Mouse (Mus musculus) midbrain, embryonic 10.5 days (tissue): Measurements from ENCODE around the gene Tlr12. TPM values are rescaled to one million over a fixed set of nuclear protein-coding genes. Genes with fewer than 3 reads are reported as not detected.
"Not testable (repeated sequence)": the region's sequence is repeated elsewhere in the genome, so short reads cannot be mapped to it uniquely, and the experiment has no call there.

ENCODE experiments used
- DNase-seq: peaks from one replicate; pipeline ENCODE4 v3.0.0-alpha.2; 2017; ENCODE audit warnings: low spot score
- H3K27ac ChIP-seq: fragments of 300-500 bp; sonication (generic); replicated peaks from 2 replicates; pipeline ENCODE4 v1.5.1; 2016; ENCODE audit warnings: mild to moderate bottlenecking
- H3K27me3 ChIP-seq: fragments of 300-500 bp; sonication (generic); 2 replicates; pipeline ENCODE4 v1.6.1; 2016; ENCODE audit warnings: low read depth, mild to moderate bottlenecking; ENCODE audit not compliant: poor library complexity, severe bottlenecking
- H3K36me3 ChIP-seq: fragments of 300-500 bp; sonication (generic); 2 replicates; pipeline ENCODE4 v1.6.1; 2016; ENCODE audit warnings: mild to moderate bottlenecking, moderate library complexity
- H3K4me1 ChIP-seq: fragments of 300-500 bp; sonication (generic); 2 replicates; pipeline ENCODE4 v1.6.1; 2016
- H3K4me3 ChIP-seq: fragments of 300-500 bp; sonication (generic); 2 replicates; pipeline ENCODE4 v1.5.1; 2016; ENCODE audit warnings: mild to moderate bottlenecking, moderate library complexity
- H3K9me3 ChIP-seq: fragments of 300-500 bp; sonication (generic); replicated peaks from 2 replicates; pipeline ENCODE4 v1.6.1; 2016; ENCODE audit warnings: mild to moderate bottlenecking
- WGBS: fragments of 180-500 bp; shearing (Covaris S2); methylation state at CpG from one replicate; pipeline ENCODE4 v1.1.7; 2016; 5-methylcytosine and 5-hydroxymethylcytosine counted together
- polyA plus RNA-seq: library from polyadenylated mRNA; unstranded; fragments of >200 nt; fragmentation: Nextera tagmentation; extraction: Ambion mirVana; gene quantifications from 2 replicates; pipeline ENCODE4 v1.2.1, GENCODE M21; 2016

Tlr12 gene
- polyA plus RNA-seq, 1 experiment from 2014 or later: 0.80 TPM

DNA sequence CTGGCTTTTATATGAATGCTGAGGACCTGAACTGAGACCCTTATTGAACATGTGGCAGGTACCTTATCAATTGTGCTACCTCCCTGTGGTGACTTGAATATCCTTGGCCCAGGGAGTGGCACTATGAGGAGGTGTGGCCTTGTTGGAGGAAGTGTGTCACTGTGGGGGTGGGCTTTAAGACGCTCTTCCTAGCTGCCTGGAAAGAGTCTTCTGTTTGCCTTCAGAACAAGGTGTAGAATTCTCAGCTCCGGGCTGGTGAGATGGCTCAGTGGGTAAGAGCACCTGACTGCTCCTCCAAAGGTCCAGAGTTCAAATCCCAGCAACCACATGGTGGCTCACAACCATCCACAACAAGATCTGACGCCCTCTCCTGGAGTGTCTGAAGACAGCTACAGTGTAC lies 6.7 kb downstream of the Tlr12 start:
- DNase-seq, H3K9me3 ChIP-seq, H3K4me3 ChIP-seq, H3K27ac ChIP-seq, H3K36me3 ChIP-seq: not testable (repeated sequence)
- Histone ChIP-seq H3K4me1 (peaks cover 27% of the 10 kb centered on the region), H3K27me3 (peaks cover 12% of the 10 kb centered on the region; the same call in 1 of the 2 replicates)
- WGBS: 78% methylated on average over 3 of the region's 3 CpGs

DNA sequence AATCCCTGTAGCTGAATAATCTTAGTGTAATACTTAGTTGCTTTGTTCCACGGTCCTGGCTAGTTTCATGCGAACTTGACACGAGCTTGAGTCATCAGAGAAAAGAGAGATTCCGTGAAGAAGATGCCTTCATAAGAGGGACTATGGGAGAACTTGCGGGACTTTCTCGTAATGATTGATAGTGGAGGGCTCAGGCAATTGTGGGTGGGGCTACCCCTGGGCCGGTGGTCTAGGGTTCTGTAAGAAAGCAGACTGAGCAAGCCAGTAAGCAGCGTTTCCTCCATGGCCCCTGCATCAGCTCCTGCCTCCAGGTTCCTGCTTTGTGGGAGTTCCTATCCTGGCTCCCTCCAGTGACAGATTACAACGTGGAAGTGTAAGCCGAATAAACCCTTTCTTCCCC lies 7.7 kb downstream of the Tlr12 start:
- Histone ChIP-seq H3K4me3 (peak overlapping the region; percentile 76), H3K27ac (peak overlapping the region; percentile 42; the same call in 1 of the 2 replicates), H3K36me3 (no peaks in the 10 kb centered on the region; the same call in 1 of the 2 replicates), H3K9me3 (no peaks in the 10 kb centered on the region), H3K4me1 (peaks cover 25% of the 10 kb centered on the region), H3K27me3 (0 out of 2 replicates have a peak, but pooled peaks cover 6% of the 10 kb centered on the region)
- no peak for DNase-seq
- WGBS: 31% methylated on average over 10 of the region's 10 CpGs

DNA sequence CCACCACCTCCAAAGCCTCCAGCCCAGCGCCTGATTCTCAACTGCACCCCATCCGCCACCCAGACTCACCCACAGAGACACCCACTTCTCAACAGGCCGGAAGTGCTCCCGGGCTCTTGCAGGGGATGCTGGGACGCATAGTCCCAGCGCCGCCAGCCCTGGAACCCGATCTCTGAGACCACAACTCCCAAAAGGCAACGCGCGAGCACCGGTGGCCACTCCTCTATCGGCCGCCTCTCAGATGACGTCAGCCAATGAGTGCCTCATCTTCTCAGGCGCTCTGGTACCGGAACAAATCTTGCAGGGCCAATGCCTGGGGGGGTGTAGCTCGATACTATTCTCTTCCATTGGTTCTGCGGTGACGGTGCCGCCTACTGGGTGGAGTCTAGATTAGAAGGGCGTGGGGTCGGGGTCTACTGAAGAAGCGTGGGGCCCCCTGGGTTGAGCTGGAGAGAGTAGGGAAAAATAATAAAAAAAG lies 8.5 kb downstream of the Tlr12 start, which contains the start of gene Zscan20:
Gene Zscan20, minus strand, starts transcription at position 174 of the 478 bp plus-strand sequence.
- H3K4me1 ChIP-seq: peaks cover 22% of the 10 kb centered on the region
- H3K27ac ChIP-seq: peak within 1 kb of the TSS; percentile 90
- under 1% methylated on average over 24 of the region's 24 CpGs for WGBS
- H3K27me3 ChIP-seq: 0 out of 2 replicates have a peak, but pooled peaks cover 3% of the 10 kb centered on the region
- H3K36me3 ChIP-seq: peaks cover 2% of the 10 kb centered on the region; the same call in 1 of the 2 replicates
- DNase-seq: peak; percentile 98
- no peaks in the 10 kb centered on the region for H3K9me3 ChIP-seq
- H3K4me3 ChIP-seq: peak within 1 kb of the TSS; percentile 76

DNA sequence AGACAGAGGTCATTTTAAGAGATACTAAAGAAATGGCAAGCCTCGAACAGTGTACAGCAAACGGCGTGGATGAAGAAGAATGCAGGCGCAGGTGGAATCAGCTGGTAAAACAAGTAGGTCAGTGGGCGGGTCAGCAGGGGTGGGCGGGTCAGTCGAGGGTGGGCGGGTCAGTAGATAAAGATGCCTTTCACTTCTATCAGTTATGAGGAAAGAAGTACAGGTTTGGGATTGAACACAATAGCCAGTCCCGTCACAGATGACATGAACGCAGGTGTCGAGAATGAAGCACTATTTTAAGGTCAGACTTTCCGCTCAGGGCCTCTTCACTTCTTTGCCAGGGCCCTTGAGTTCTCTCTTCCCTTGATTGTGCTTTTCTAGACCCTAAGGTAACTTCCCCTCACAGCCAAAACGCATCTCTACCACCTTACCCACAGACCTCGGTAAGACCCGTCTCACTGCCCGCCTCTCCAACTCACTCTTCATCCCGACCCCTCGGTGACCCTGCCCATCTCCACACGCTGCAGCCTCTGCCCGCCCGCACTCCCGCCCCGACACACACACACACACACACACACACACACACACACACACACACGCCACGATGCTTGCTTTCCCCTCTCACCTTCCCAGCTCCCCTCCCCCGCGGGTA lies 9.0 kb downstream of the Tlr12 start:
- DNase-seq: no peak
- Histone ChIP-seq H3K27me3 (0 out of 2 replicates have a peak, but pooled peaks cover under 1% of the 10 kb centered on the region), H3K27ac (peak overlapping the region; percentile 90), H3K9me3 (no peaks in the 10 kb centered on the region), H3K4me3 (peak overlapping the region; percentile 76), H3K4me1 (peaks cover 22% of the 10 kb centered on the region), H3K36me3 (peaks cover 7% of the 10 kb centered on the region)
- 10% methylated on average over 27 of the region's 27 CpGs for WGBS

DNA sequence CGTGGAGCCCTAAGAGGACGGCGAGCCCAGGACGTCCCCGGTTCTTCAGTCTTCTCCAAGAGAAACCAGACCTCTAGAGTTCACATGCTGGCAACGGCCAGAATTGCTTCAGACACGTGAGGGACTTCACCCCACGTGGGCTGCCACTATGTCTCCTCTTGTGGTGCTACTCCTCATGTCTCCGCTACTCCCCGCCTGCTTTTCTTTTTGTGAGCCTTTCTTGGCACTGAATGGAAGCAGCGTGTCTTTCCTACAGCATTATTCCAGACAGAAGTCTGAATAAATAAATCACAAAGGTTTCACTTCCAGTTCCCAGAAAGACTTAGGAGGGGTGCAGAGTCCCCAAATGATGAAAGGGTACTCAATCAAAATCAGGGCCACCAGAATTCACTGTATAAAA lies 10.8 kb downstream of the Tlr12 start:
- WGBS: 92% methylated on average over 11 of the region's 11 CpGs
- no peak overlapping the region for H3K27ac ChIP-seq
- H3K4me3 ChIP-seq: no peak overlapping the region
- DNase-seq: no peak
- H3K36me3 ChIP-seq: peaks cover 25% of the 10 kb centered on the region
- H3K9me3 ChIP-seq: no peaks in the 10 kb centered on the region
- H3K27me3 ChIP-seq: no peaks in the 10 kb centered on the region
- peaks cover 22% of the 10 kb centered on the region for H3K4me1 ChIP-seq

DNA sequence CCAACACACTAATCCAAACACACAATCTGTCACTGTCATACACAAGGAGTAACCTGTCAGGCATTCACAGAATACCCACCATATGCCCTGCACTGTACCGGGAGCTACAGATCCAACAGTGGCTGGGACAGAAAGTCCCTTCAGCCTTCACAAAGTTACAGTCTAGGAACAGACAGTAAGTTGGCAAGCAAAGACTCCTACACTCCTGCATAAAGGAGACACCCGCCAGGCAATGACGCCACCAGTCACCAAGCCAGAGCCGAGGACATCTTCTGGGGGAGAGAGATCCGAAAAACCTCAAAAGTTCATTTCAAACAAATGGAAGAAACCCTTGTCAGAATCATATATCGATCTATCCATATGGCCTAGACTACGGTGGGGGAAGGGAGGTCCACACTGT lies 11.8 kb downstream of the Tlr12 start:
- Histone ChIP-seq H3K36me3 (peaks cover 35% of the 10 kb centered on the region), H3K4me3 (no peak overlapping the region)
- 94% methylated on average over 7 of the region's 7 CpGs for WGBS

DNA sequence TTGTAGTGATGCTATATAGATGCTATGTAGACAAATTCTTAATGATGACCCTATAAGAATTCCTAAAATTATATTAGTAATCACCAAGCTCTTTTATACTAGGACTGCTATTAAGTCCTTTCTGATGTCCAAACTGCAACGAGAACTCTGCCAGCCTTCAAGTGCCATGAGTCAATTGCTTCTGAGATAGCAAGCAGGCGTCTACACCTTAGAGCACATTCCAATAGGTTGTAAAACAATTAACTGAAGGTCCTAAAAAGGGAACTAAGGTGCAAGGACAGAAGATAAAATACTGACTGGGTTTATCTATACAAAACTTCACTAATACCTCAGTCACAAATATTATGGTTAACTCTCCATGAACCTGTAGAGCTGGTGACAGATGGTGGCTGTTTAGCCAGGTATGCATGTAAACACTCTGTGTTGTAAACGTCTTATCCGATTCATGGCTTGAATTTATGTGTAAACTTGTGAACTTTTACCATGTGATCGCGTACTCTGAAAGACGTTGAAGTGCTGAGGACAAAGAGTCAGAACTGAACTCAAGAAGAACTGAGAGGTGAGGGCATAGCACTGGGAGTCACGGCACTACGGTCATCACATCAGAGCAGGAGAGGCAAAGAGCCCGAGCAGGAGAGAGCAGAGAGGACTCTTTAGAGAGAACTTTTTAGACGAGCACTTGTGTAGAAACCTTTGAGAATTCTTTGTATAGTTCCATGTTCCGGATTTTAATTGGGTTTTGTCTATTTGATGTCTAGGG lies 20.4 kb downstream of the Tlr12 start:
- 0 out of 2 replicates have a peak, but pooled peaks cover 3% of the 10 kb centered on the region for H3K4me1 ChIP-seq
- H3K27me3 ChIP-seq: no peaks in the 10 kb centered on the region

More for the DNA sequence above, 11.8 kb downstream of the Tlr12 start:
- peaks cover 22% of the 10 kb centered on the region for H3K4me1 ChIP-seq
- DNase-seq: no peak
- no peak overlapping the region for H3K27ac ChIP-seq
- H3K27me3 ChIP-seq: no peaks in the 10 kb centered on the region
- no peaks in the 10 kb centered on the region for H3K9me3 ChIP-seq

DNA sequence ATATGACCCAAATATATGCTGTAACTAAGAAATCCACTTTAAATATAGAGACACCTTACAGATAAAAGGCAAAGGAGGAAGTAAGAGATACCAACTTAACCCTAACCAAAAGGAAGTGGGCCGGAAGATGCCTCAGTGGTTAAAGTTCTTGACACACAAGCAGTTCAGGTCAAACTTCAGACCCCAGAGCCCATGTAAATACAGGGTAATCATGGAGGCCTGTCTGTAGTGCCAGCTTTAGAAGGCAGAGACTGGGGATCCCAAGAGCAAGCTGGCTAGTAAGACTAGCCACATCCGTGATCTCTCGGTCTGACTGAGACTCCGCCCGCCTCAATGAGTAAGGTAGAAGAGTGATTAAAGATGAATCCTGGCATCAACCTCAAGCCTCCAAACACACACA lies 24.4 kb downstream of the Tlr12 start:
- Histone ChIP-seq H3K27me3 (no peaks in the 10 kb centered on the region), H3K4me1 (0 out of 2 replicates have a peak, but pooled peaks cover 3% of the 10 kb centered on the region), H3K27ac (no peak overlapping the region), H3K9me3 (no peaks in the 10 kb centered on the region), H3K36me3 (peaks cover 47% of the 10 kb centered on the region), H3K4me3 (no peak overlapping the region)
- DNase-seq: no peak
- WGBS: 97% methylated on average over 5 of the region's 5 CpGs

More for the DNA sequence above, 20.4 kb downstream of the Tlr12 start:
- no peaks in the 10 kb centered on the region; the same call in 1 of the 2 replicates for H3K9me3 ChIP-seq
- WGBS: 92% methylated on average over 12 of the region's 12 CpGs
- no peak for DNase-seq
- H3K36me3 ChIP-seq: peaks cover 52% of the 10 kb centered on the region
- no peak overlapping the region for H3K4me3 ChIP-seq
- H3K27ac ChIP-seq: no peak overlapping the region

DNA sequence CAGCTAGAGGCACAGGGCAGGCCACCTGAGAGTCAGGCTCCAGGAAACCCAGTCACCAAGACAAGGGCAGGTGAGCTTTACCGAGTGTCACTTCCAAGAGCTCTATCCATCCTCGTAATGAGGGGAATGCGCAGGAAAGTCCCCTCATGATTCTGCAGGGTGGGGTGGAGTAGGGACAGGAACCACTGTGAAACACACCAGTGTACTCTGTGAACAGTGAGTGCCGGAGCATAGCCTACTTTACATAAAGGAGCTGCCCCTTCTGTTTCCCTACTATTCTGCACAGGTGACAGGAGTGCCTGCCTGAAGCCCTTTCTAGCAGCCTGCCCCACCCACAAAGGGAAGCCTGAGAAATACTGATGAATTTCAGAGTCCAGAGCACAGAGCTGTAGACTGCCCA lies 25.1 kb downstream of the Tlr12 start:
- Histone ChIP-seq H3K4me1 (0 out of 2 replicates have a peak, but pooled peaks cover 3% of the 10 kb centered on the region), H3K9me3 (no peaks in the 10 kb centered on the region), H3K27me3 (no peaks in the 10 kb centered on the region), H3K36me3 (peaks cover 47% of the 10 kb centered on the region), H3K27ac (no peak overlapping the region), H3K4me3 (no peak overlapping the region)
- DNase-seq: no peak
- 95% methylated on average over 4 of the region's 4 CpGs for WGBS

DNA sequence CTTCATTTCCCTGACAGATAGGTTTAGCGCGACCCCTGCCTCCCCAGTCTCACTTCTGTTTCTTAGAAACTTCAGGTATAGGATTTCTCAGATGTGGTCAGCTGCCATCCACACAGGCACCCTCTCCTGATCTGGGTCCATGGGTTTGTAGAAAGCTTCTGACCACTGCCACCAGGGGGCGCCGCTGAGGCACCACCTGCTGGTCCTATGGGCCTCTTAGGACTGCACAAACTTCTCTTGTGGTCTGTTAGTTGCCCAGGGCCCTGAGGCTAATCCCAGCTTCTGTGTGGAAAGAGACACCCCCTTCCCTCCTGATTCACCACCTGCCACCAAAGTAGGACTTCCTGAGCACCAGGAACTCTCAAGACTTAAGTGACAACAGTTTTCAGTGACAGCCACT lies 39.2 kb downstream of the Tlr12 start:
- H3K36me3 ChIP-seq: peaks cover 81% of the 10 kb centered on the region
- H3K9me3 ChIP-seq: peaks cover 46% of the 10 kb centered on the region
- WGBS: 53% methylated on average over 4 of the region's 4 CpGs
- no peak overlapping the region for H3K27ac ChIP-seq
- DNase-seq: no peak
- no peaks in the 10 kb centered on the region for H3K27me3 ChIP-seq
- H3K4me3 ChIP-seq: no peak overlapping the region
- no peaks in the 10 kb centered on the region for H3K4me1 ChIP-seq

DNA sequence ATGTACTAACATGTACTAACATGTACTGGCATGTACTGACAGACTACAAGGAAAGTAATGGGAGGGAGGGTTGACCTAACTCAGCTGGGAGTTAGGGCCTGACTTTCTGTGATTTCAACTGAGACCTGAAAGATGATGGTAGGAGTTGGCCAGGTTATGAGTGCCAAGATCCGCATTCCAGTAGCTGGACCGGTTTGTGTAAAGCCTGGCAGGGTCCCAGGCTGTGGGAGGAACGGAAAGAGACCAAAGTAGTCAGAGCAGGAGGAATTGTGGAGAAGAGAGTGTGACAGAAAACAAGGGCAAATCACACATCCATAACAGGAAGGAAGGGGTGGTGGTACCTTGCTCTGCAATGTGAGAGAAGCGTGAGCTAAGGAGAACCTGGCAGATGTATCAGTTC lies 42.6 kb downstream of the Tlr12 start:
- no peak overlapping the region for H3K27ac ChIP-seq
- H3K27me3 ChIP-seq: no peaks in the 10 kb centered on the region
- 93% methylated on average over 4 of the region's 4 CpGs for WGBS
- H3K9me3 ChIP-seq: peaks cover 12% of the 10 kb centered on the region
- no peak overlapping the region for H3K4me3 ChIP-seq
- DNase-seq: no peak
- H3K4me1 ChIP-seq: no peaks in the 10 kb centered on the region
- peaks cover 47% of the 10 kb centered on the region for H3K36me3 ChIP-seq
